18 mouse cellular contexts compared by ENCODE assay signal in the genomic region with DNA sequence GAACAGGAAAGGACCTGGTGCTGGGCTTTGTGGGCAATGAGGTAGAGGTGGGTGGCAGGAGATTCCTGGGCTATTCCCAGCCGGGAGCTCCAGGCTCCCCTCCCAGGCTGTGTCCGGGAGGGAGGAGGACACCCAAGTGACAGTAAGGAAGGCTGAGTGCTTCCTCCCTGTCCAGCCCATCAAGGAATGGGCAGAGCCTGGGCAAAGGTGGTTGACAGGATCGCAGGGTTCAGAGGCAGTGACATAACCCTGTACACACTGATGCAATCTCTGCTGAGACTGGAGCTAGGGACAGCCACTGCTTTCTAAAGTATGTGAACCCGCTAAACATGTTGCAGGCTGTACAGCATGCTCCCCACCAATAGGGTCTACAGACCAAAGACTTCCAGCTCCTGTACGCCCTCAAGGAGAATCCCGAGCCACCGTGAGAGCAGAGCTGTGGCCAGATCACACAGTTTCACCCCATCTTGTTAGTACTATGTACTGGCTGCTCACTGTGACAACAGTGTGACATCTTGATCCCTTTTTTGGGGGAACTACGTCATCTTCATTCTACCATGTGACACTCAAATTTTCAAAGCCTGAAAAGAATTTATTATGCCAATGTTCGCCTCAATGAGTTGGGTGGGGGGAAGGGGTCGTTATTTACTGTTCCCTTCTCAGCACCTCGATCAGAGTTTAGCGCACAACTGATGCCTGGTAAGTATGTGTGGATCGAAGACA. TPM values are rescaled to one million over a fixed set of nuclear protein-coding genes. Genes with fewer than 3 reads are reported as not detected.
A peak's percentile ranks its signal among the peaks of the same experiment; 100 is the strongest.
DNase-seq lines count a peak whose midpoint lies in the region; ATAC-seq and TF ChIP-seq lines count a peak whose summit lies in the region.
"Had no signal": no experiment of that assay in that cellular context is flagged by ENCODE, and none has a peak within 500 bp of the region (broad histone marks: within the 10 kb centered on the region; RNA-seq: fewer than 3 reads in every experiment).

No protein-coding gene starts in this region.

- peak; percentile 63 for DNase-seq in kidney, adult 2 months
- no peak for DNase-seq in kidney, postnatal 10 days
- peak; percentile 54 to 70 for DNase-seq in kidney, postnatal 36 days
- no peak for DNase-seq in layer of hippocampus, postnatal 14 days (ENCODE audit: low spot score in 2 of 2)
- no peak for DNase-seq in testis, postnatal 14 days (ENCODE audit: low spot score)
- DNase-seq: adrenal gland, postnatal 25 days; cerebellum, adult 9-10 months; embryo, embryonic 11 days; lung, embryonic 14.5 days; right cerebral cortex, postnatal 4 days; thymus, adult 18-20 months had no signal

- no peak for TF ChIP-seq POLR2A in kidney, adult 2 months (IDR thresholded peaks at IDR 0.05; ENCODE audit: low read depth, low read length)

- 69% methylated on average over 13 of the region's 13 CpGs for WGBS in kidney, adult 2 months
- WGBS in embryonic facial prominence, embryonic 13.5 days = 82% methylated on average over 13 of the region's 13 CpGs
- 55% methylated on average over 13 of the region's 13 CpGs for WGBS in liver, embryonic 16.5 days (ENCODE audit: insufficient replicate concordance)

- no peaks in the 10 kb centered on the region; the same call in 1 of the 2 replicates for H3K4me1 ChIP-seq in kidney, adult 2 months (ENCODE audit: control insufficient read depth, insufficient read depth, low read length)
- peaks cover 72% of the 10 kb centered on the region for H3K4me1 ChIP-seq in embryonic facial prominence, embryonic 13.5 days
- no peaks in the 10 kb centered on the region; the same call in 1 of the 2 replicates for H3K4me1 ChIP-seq in liver, embryonic 16.5 days (ENCODE audit: control insufficient read depth, low read depth, low read length)

- H3K27ac ChIP-seq in kidney, adult 2 months (ENCODE audit: insufficient read depth, low read depth, low read length) = peak overlapping the region; percentile 10
- peak overlapping the region; percentile 92 for H3K27ac ChIP-seq in embryonic facial prominence, embryonic 13.5 days
- H3K27ac ChIP-seq in liver, embryonic 16.5 days (ENCODE audit: low read length) = peak overlapping the region; percentile 67
- H3K27ac ChIP-seq: hindbrain, embryonic 10.5 days; neural tube, embryonic 13.5 days had no signal

- ATAC-seq in embryonic facial prominence, embryonic 13.5 days (ENCODE audit: insufficient number of reproducible peaks, insufficient read depth, low FRiP score, low TSS enrichment, low read depth) = no peak
- peak; percentile 83 for ATAC-seq in liver, embryonic 16.5 days (ENCODE audit: low read depth)
- ATAC-seq: CD4-positive, CD25-positive, alpha-beta regulatory T cell, adult 4 months had no signal

- no peaks in the 10 kb centered on the region for H3K36me3 ChIP-seq in kidney, adult 2 months (ENCODE audit: control insufficient read depth, insufficient read depth, low read length)
- H3K36me3 ChIP-seq in embryonic facial prominence, embryonic 13.5 days = no peaks in the 10 kb centered on the region
- no peaks in the 10 kb centered on the region for H3K36me3 ChIP-seq in liver, embryonic 16.5 days (ENCODE audit: control insufficient read depth, insufficient read depth)
- H3K36me3 ChIP-seq: hindbrain, embryonic 10.5 days; neural tube, embryonic 13.5 days had no signal

- peak overlapping the region; percentile 38; the same call in 1 of the 2 replicates for H3K4me3 ChIP-seq in kidney, adult 2 months (ENCODE audit: insufficient read depth, low read depth, low read length)
- H3K4me3 ChIP-seq in embryonic facial prominence, embryonic 13.5 days = peak overlapping the region; percentile 54
- H3K4me3 ChIP-seq in liver, embryonic 16.5 days (ENCODE audit: low read depth, low read length) = no peak overlapping the region
- H3K4me3 ChIP-seq: hindbrain, embryonic 10.5 days; neural tube, embryonic 13.5 days had no signal

- TF ChIP-seq CTCF in kidney, adult 2 months (conservative IDR thresholded peaks at IDR 0.05; ENCODE audit: insufficient read depth, insufficient read length, low read depth, low read length) = no peak

- H3K4me2 ChIP-seq in embryonic facial prominence, embryonic 13.5 days = peak overlapping the region; percentile 87
- H3K4me2 ChIP-seq in liver, embryonic 16.5 days (ENCODE audit: low read depth, low read length) = 0 out of 2 replicates have a peak overlapping the region, but pooled peaks have one; percentile 24
- H3K4me2 ChIP-seq: lung, embryonic 14.5 days; neural tube, embryonic 13.5 days had no signal

- 0 out of 2 replicates have a peak overlapping the region, but pooled peaks have one; percentile 21 for H3K9ac ChIP-seq in embryonic facial prominence, embryonic 13.5 days
- H3K9ac ChIP-seq in liver, embryonic 16.5 days (ENCODE audit: low read depth, low read length) = 0 out of 2 replicates have a peak overlapping the region, but pooled peaks have one; percentile 1
- H3K9ac ChIP-seq: lung, embryonic 14.5 days; neural tube, embryonic 13.5 days had no signal

- no peaks in the 10 kb centered on the region; the same call in 1 of the 2 replicates for H3K27me3 ChIP-seq in kidney, adult 2 months (replicated peaks; ENCODE audit: control insufficient read depth, insufficient read depth, low read length)
- H3K27me3 ChIP-seq in embryonic facial prominence, embryonic 13.5 days = peaks cover 19% of the 10 kb centered on the region
- peaks cover 41% of the 10 kb centered on the region for H3K27me3 ChIP-seq in liver, embryonic 16.5 days (ENCODE audit: control insufficient read depth, insufficient read depth, low read depth, low read length)

- no peaks in the 10 kb centered on the region for H3K9me3 ChIP-seq in embryonic facial prominence, embryonic 13.5 days
- no peaks in the 10 kb centered on the region for H3K9me3 ChIP-seq in liver, embryonic 16.5 days (replicated peaks; ENCODE audit: control insufficient read depth, low read length)
- H3K9me3 ChIP-seq: hindbrain, embryonic 10.5 days; neural tube, embryonic 13.5 days had no signal

RNA-seq across cellular contexts. Expression of a gene that starts 1.8 kb away (rescaled TPM):
- polyA plus RNA-seq in kidney, adult 2 months (2012; rRNA removed) = 564 and 569 TPM in 2 replicates
- 110 and 122 TPM in 2 replicates for polyA plus RNA-seq in embryonic facial prominence, embryonic 13.5 days (2015; fragmentation: Nextera tagmentation; extraction: Ambion mirVana)
- 11.9 and 15.5 TPM in 2 replicates for polyA plus RNA-seq in liver, embryonic 16.5 days (2015; fragmentation: Nextera tagmentation; extraction: Ambion mirVana)
- total RNA-seq in layer of hippocampus, postnatal 14 days (2021) = 1 to 10 TPM; 5.3 to 5.6 TPM
- total RNA-seq: granulocyte monocyte progenitor cell, adult 5-6 weeks; megakaryocyte progenitor cell, adult 5-6 weeks had no signal

Comparison
In these comparisons a context has a peak if more than half of its experiments do, and no peak if none do; other contexts are left out.
1. DNase-seq: peak in kidney, adult 2 months (single experiment) and kidney, postnatal 36 days (2 of 2); none in kidney, postnatal 10 days (single experiment), layer of hippocampus, postnatal 14 days (0 of 2) and testis, postnatal 14 days (single experiment).
2. H3K27ac ChIP-seq: peak in every context shown above with its lines; median percentile 92 in embryonic facial prominence, embryonic 13.5 days; 67 in liver, embryonic 16.5 days; 10 in kidney, adult 2 months.